Mouse (Mus musculus) CD4-positive, CD25-positive, alpha-beta regulatory T cell, adult 2 months (primary cell): ENCODE results near the gene Nmt1.
A peak's percentile ranks its signal among the peaks of the same experiment; 100 is the strongest.

ENCODE experiments used
- DNase-seq: peaks from one replicate; pipeline ENCODE4 v3.0.0-alpha.2; 2012; ENCODE audit warnings: low read depth, low spot score

The Nmt1 gene

DNA sequence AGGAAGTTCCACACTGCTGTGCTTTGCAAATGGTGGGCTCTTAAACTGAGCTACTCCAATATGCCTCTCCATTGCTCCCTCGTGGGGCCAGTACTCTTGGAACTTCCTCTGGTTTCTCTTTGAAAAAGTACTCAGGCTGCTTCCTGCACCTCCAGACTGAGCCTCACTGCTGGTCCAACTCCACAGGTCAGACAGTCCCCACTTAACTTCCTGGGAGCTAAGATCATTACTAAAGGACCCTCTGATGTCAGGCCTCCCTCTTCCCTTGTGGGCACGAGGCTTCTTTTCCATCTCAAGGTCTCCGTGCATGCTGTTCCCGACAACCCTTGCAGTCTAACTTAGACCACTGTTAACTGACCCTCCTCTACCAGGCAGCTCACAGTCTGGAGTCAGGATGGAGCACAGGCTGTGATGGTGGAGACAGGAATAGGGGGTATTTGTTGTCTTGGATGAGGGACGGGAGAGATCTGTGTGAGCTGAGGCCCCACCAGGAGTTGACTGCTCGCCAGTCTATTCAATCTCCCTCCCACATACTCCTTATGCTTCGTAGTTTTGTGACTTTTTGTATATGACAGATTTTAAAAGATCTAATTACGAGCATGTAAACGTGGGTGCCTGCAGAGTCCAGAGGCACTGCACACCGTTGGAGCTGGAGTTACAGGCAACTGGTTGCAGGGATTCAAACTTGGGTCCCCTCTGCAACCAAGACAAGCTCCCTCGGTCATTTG, 22.6 kb upstream of the Nmt1 start:
- no peak for DNase-seq

DNA sequence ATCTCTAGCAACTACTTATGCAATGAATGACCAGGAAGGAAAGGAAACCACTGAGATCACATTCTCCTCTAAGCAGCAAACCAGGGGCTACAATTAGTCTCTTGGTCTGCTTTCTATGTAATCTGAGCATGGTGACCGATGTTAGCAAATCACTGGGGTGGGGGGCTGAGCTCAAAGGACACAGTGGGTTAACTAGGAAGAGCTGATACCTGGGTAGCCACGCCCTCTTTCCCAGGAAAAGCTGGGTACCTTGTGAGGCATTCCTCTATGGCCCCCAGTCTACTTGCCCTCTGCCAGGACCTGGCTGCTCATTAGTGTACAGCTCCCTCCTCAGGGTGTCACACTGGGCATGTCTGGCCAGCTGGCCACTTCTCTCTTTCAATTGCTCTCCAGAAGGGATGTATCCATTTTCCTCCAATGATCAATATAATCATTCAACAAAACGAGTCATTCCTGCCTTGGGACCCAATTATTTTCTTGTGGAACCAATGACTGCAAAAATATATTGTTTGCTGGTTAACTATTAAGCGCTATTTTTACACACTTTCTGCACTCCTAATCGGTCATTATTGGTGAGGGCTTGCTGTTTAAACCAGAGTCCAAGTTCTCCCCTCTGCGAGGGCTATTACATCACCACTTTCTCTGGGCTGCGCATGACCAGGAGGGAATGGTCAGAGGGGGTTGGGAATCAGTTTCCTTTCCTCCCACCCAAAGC, 21.5 kb upstream of the Nmt1 start:
- no peak for DNase-seq

DNA sequence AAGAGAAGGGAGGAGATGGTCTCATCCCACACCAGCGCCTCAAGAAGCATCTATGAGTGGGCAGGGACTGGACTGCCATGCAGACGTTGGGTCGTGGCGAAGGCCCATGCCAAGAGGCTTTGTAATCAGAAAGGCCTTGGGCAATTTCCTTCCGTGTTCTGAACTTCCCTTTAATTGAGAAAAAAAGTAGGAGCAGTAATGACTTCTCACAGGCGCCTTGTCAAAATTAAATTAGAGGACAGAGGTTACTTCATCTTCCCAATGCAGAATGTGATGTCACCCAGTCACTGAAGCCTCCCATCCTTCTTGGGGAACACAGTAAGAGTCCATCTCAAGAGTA, 21.0 kb upstream of the Nmt1 start:
- DNase-seq, result no peak

DNA sequence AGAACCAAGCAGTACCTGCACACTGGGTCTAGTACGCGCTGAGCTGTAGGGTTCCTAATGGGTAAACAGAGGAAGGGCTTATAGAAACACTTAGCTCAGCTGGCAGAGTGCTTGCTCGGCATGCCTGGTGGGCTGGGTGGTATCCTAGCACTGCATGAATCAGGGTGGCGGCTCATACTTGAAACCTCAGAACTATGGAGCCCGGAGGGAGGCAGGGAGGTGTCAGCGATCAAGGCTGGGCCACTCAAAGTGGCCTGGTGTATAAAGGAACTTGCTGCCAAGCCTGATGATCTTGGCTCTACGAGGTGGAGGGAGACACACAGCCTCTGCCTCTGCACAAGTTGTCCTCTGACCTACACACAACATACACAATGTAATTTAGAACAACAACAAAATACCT, 19.4 kb upstream of the Nmt1 start:
- DNase-seq, result no peak

DNA sequence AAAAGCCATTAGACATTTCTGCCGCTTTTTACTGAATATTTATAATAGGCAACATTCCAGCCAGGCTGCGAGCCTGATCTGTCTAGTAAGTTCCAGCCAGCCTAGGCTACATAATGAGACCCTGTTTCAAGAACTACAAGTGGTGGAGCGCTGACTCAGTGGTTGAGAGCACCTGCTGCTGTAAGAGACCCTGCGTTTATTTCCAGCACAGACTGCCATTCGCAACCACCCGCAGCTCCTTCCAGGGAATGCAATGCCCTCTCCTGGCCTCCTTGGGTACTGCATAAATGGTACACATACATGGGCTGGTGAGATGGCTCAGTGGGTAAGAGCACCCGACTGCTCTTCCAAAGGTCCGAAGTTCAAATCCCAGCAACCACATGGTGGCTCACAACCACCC, 18.8 kb upstream of the Nmt1 start:
- DNase-seq, result peak; percentile 62

DNA sequence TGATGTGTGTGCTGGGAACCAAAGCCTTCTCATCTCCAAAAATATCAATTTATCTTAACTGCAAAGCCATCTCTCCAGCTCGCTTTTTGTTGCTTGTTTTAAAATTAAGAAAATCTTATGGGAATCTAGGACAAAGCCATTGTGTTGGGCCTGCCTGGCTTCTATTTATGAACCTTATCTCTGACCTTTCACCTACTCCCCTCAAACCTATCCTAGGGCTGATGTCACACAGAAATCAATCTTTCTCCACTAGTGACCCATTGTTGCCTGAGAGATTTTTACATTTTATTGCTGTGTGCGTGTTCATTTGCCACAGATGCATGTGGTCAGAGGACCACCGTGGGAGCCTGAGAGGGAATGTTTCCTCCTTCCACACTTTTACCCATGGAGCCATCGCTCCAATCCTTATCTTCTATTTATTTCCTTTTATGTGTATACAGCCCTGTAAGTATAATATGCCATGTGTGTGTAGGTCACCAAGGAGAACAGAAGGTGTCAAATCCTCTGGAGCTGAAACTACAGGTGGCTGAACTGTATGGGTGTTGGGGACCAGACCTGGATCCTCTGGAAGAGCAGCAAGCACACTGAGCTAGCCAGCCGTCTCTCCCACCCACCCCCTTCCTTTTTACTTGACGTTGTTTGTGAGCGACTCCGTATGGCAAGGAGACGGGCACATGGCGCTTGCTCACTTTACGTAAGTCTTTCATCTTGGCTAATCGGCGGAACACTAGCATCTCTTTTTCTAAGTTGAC, 17.4 kb upstream of the Nmt1 start:
- DNase-seq, result no peak

DNA sequence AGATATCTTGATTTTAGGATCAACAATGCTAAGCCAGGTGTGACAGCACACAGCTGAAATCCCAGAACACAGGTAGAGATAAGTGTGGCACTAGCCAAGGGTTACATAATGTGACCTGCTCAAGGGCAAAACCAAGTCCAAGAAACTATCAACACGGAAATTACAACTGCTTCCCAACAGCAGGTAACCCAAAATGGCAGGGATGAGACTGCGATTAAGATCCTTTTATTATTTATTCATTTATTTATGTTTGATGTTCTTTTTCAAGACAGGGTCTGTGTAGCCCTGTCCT, 16.8 kb upstream of the Nmt1 start:
- DNase-seq, result no peak

DNA sequence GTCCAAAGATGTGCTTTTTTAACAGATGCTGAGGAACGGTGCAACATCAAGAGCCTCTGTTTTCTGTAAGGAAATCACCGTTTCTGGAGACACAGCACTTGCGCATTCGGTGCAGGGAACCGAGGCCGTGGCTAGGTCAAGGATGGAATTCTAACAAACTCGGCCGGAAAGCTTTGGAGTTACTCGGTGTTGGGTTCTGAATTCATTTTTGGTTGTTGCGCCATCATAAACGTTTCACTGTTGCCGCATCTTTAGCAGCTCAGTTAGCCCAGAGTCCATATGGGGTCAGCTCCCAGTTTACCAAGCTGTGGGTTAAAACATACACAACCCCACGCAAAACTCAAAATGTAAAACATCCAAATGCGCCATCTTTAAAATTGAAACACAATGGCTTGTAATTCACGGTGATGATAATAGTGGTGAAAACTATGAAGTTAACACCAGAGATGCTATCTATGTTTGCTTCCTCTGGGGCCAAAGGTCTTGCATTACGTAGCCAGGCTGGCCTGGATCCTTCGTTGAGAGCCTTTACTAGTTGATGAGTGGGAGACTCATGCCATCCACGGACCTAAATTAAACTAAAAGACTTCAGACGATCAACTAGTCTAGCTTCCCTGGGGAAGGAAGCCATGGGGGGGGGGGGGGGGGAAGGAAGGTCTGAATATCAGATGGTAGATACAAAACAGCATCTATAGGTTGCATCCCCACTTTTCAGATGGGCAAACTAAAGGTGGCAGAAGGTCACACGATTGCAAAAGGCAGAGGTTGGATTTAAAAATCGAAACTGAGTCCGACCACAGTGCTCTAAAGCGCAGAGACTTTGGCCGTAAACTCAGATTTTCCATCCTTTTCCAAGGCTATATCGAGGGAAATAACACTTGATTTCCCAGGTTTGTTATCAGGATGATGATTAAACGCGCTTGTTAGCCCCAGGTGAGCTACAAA, 11.8 kb upstream of the Nmt1 start:
- peak; percentile 25 for DNase-seq

DNA sequence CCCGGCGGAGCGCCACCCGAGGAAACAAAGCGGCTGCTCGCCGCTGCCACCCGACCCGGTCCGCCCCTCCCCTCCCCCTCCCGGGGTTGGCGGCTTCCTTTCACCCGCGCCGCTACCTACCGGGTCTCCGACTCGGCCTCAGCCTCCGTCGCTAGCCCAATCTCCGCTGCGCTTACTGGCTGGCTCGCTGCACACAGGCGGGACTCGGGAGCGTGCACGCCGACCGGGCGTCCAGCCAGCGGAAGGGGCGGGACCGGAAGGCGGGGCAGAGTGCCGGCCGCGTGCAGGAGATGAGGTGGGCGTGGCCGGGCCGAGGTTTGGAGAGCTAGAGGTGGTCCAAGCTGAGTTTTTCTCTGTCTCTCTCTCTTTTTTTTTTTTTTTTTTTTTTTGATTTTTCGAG, 11.1 kb upstream of the Nmt1 start:
- peak; percentile 95 for DNase-seq

DNA sequence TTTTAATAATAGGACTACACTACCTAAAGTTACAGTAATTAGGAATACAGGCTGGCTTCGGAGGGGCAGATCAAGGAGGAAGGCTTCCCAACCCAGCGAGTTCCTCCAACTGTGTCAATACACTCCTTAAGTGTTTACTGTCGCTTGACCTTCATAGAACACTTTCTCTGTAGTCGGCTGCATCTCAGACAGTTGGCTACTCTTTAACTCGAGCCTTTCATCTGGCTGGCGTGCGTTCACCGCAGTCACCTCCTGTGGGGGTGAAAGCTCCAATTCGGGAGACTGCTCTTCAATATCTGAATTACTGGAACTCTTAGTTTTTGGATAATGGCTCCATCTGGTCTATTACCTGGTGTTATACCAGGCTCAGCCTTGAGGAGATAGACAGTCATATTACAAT, 10.3 kb upstream of the Nmt1 start:
- no peak for DNase-seq

DNA sequence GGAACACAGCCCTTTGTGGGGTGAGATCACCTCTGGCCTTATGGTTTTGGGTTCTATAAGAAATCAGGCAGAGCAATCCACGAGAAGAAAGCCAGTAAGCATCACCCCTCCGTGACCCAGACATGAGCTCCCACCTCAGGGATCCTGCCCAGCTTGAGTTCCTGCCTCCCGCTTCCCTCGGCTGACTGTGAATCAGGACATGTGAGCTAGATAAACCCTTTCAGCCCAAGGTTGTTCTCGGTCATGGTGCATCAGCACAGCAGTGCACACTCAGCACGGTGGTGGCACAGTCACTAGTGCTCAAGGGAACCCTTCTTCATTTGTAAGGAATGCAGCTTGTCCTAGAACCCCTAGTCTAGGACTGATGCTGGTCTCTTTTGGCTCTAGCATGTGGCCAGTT, 9.1 kb upstream of the Nmt1 start:
- no peak for DNase-seq

DNA sequence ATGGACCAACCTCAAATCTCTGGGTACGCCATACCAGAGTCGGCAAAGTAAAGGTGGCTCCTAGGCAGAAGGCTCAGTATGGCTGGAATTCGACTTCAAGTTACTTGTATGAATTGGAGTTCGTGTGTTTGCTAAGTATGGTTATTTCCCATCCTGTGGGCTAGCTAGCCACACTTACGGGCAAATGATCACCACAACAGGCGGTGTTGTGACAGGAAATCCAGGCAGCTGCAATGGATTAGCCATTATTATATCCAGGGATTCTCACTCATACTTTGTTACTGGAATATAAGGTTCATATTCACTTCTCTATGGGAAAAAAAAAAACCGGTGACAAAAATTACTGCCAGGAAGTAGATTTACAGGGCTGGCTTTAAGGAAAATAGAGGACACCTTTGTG, 8.7 kb upstream of the Nmt1 start:
- DNase-seq, result no peak

DNA sequence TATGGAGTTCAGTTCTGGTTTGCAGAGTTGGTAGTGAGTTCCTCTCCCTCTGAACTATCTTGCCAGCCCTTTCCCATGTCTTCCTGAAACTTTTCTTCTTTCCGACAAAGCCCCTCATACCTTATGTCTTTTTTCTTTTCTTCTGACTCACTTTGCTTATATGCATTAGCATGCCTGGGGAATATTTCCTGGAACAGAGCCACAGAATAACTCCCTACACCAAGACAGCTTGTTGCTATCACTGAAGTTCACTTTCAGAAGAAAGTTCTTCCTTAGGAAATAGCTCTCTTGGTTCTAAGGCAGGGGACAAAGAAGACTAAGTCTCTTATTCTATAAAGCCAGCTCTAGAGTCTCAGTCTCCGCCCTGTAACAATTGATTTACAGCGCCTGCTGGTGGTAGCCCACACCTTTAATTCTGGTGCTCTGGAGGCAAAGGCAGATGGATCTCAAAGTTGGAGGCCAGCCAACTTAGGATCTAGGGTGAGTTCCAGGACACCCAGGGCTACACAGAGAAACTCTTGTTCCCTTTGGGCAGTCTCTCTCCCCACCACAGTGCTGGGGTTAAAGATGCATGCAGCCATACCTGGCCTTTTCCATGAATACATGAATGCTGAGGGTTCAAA, 7.2 kb upstream of the Nmt1 start:
- no peak for DNase-seq

DNA sequence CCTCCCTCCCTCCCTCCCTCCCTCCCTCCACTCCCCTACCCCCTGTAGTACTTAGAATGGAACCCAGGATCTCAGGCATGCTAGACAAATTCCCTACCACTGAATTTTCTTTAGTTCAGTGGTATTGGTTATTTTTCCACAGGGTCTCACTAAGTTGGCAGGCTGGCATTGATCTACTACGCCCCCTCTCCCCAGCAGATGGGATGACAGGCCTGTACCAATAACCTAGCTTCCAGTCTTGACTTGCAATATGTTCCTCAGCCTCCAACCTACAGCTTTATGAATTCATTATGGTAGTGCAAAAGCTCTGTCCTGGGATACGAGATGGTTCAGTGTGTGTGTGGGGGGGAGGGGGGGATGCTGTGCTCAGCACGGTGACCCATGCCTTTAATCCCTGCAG, 4.0 kb upstream of the Nmt1 start:
- DNase-seq, result no peak

DNA sequence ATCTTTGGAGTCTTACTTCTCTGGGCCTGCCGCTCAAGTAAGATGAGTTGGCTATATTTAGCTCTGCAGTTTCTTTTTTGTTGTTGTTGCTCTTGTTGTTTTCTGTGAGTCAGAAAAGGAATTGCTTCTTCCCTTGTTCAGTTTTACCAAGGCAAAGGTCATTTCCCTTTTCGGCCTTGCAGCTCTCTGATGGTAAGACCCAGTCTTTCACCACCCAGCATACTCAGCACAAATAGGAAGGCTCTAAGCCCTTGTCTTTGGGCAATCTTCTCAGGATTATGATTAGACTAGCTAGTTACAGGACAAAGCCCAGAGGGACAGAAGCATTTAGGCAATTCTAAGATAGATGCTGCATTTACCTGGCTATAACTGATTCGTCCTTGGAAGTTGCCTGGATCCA, 1.1 kb upstream of the Nmt1 start:
- no peak for DNase-seq

DNA sequence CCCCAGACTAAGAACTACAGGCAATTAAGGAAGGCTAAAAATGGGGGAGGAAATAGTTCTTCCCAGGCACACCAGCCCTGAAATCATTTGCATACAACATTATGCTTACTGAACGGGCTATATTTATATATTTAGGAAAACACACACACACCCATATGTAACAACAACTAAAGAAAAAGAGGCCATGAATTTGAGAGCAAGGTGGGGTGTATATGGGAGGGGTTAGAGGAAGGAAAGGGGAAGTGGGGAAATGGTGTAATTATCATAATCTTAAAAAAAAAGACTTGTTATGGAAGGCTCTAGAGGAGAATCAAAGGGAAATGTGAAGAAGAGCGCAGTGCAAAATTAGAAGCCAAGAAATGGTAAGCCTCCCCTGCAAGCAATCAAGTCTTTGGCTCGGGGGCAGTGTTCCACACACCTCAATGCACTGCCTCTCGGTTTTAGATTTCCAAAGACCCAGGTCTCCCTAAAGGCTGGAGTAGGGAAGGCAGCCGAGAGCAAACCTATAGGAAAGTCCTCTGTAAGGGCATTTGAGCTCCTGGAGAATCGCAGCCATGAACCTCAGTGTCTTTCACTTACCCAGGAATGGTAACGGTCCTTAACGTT, 317 bp upstream of the Nmt1 start:
- DNase-seq, result no peak

DNA sequence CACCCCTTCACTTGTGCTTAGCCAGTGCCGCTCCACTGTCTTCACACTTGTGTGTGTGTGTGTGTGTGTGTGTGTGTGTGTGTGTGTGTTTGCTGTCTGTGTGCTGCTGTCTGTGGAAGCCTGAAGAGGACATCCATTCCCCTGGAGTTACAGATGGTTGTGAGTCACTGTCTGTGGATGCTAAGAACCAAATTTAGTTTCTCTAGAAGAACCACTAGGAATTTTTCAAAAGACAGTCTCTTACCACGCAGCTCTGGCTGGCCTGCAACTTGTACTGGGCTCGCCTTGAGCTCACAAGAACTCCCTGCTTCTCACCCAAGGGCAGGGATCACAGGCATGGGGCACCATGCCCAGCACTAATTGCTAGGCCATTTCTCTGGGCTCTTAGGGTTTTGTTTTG, 5.0 kb downstream of the Nmt1 start:
- no peak for DNase-seq

DNA sequence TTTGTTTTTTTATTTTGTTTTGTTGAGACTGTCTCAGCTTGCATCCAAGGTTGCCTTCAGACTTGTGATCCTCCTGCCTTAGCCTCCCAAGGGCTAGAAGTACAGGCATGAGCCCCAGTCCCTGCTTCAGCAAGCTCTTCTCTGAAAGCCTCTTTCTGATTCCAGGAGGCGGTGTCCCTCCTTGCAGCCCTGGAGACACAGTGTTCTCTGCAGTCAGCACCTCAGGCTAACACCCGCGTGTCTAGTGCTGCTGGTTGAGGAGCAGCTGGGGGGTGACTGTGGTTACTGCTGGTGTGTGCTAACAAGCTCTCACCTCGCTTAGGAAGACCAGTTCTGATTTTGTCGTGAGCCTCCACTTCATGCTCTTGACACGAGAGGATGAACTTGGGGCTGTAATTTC, 7.0 kb downstream of the Nmt1 start:
- no peak for DNase-seq

DNA sequence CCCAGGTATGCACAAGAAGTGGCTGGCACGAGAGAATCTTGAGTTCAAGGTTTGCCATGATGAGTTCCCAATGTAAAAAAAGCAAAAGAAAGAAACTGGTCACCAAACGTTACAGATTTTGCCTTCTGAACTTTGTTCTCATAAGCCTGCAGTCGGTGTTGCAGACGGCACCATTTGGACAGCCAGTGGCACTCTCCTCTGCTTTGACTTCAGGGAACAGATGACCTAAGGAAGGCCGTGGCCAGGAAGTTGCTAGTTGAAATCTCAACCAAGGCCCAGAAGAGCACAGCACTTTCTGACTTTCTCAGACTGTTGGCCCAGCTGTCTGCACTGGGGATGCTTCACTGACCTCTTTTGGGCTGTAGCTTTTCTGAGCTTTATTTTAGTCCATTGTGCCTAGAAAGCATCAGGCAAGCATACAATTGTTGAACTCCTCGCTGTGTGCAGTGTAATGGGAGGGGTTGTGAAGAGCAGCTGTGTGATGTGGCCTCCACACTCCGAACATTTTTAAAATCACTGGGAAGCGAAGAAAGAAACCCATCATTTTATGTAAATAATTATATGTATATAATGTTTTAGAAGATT, 9.0 kb downstream of the Nmt1 start:
- no peak for DNase-seq

DNA sequence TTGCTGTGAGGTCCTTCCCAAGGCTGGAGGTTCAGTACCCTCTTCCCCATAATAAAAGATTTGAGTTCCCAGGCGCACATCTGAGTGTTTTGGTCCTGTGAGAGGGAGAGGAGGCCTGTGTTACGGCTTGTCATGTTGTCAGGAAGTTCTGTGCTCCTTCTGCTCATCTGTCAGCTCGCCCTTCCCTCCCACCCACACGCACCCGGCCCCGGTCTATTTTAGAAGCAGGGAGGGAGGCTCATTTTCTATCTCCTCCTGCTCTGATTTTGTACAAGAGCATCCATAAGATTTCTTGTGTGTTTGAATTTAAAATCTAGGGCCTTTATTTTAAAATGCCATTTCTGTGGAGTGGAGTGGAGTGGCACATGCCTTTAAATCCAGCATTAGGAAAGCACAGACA, 10.0 kb downstream of the Nmt1 start:
- no peak for DNase-seq

DNA sequence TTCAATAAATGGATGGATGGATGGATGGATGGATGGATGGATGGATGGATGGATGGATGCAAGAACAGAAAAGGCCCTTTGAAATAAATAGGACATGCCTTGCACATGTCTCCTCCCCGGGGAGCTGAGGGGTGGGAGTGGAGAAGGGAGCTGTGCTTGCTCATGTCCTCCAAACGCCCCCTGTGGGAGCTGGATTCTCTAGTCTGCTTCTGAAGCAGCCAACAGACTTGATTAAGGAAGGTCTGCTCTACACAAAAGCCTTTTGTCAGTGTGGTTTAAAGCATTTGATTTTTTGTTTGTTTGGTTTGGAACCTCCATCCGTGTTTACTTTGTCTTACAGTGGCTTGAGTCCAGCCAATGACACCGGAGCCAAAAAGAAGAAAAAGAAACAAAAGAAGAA, 14.8 kb downstream of the Nmt1 start:
- DNase-seq, result no peak
